35 mouse cellular contexts compared by ENCODE assay signal in genomic region chr8:82573434-82573833, GRCm38 (mm10).
"Had no signal": no experiment of that assay in that cellular context is flagged by ENCODE, and none has a peak within 500 bp of the region (broad histone marks: within the 10 kb centered on the region; RNA-seq: fewer than 3 reads in every experiment).

No protein-coding gene starts in this region.

- H3K27me3 ChIP-seq: heart, embryonic 12.5 days; heart, embryonic 13.5 days; heart, embryonic 15.5 days; hindbrain, embryonic 12.5 days; hindbrain, embryonic 13.5 days; hindbrain, embryonic 15.5 days; intestine, embryonic 15.5 days; kidney, embryonic 15.5 days had no signal

- H3K4me1 ChIP-seq: heart, embryonic 10.5 days; heart, embryonic 12.5 days; heart, embryonic 13.5 days; heart, embryonic 15.5 days; hindbrain, embryonic 10.5 days; hindbrain, embryonic 12.5 days; hindbrain, embryonic 13.5 days; hindbrain, embryonic 15.5 days; intestine, embryonic 15.5 days; kidney, embryonic 15.5 days had no signal

- H3K36me3 ChIP-seq: heart, embryonic 10.5 days; heart, embryonic 12.5 days; heart, embryonic 13.5 days; heart, embryonic 15.5 days; hindbrain, embryonic 10.5 days; hindbrain, embryonic 12.5 days; hindbrain, embryonic 13.5 days; hindbrain, embryonic 15.5 days; intestine, embryonic 15.5 days; kidney, embryonic 15.5 days had no signal

- H3K27ac ChIP-seq: heart, embryonic 10.5 days; heart, embryonic 13.5 days; heart, embryonic 15.5 days; hindbrain, embryonic 10.5 days; hindbrain, embryonic 12.5 days; hindbrain, embryonic 13.5 days; hindbrain, embryonic 14.5 days; hindbrain, embryonic 15.5 days; hindbrain, postnatal 0 days; intestine, embryonic 15.5 days; kidney, embryonic 15.5 days; kidney, postnatal 0 days; layer of hippocampus, adult 2 months had no signal

- DNase-seq: heart, postnatal 10 days; heart, postnatal 14 days; heart, postnatal 36 days; heart, postnatal 4 days; kidney, adult 11 months; kidney, adult 18-20 months; kidney, adult 2 months; kidney, adult 8-10 months; kidney, adult 9 months; kidney, postnatal 10 days; kidney, postnatal 14 days; kidney, postnatal 25 days; kidney, postnatal 36 days; kidney, postnatal 4 days; layer of hippocampus, adult 9-11 months; layer of hippocampus, postnatal 36 days had no signal

- H3K9me3 ChIP-seq: heart, embryonic 10.5 days; heart, embryonic 12.5 days; heart, embryonic 13.5 days; heart, embryonic 15.5 days; hindbrain, embryonic 10.5 days; hindbrain, embryonic 12.5 days; hindbrain, embryonic 13.5 days; hindbrain, embryonic 15.5 days; intestine, embryonic 15.5 days; kidney, embryonic 15.5 days had no signal

- ATAC-seq: hindbrain, embryonic 16.5 days; hindbrain, postnatal 0 days; inflammation-experienced regulatory T-cells, adult 6 months; intestine, embryonic 15.5 days; intestine, embryonic 16.5 days; intestine, postnatal 0 days had no signal

- H3K4me3 ChIP-seq: heart, embryonic 10.5 days; heart, embryonic 12.5 days; heart, embryonic 13.5 days; heart, embryonic 15.5 days; hindbrain, embryonic 10.5 days; hindbrain, embryonic 12.5 days; hindbrain, embryonic 13.5 days; hindbrain, embryonic 15.5 days; intestine, embryonic 15.5 days; kidney, embryonic 15.5 days; layer of hippocampus, adult 2 months had no signal

- H3K4me2 ChIP-seq: heart, embryonic 11.5 days; heart, embryonic 12.5 days; heart, embryonic 13.5 days; heart, embryonic 15.5 days; hindbrain, embryonic 12.5 days; hindbrain, embryonic 13.5 days; hindbrain, embryonic 14.5 days; hindbrain, embryonic 15.5 days; intestine, embryonic 15.5 days; kidney, embryonic 15.5 days had no signal

- H3K9ac ChIP-seq: heart, embryonic 12.5 days; heart, embryonic 13.5 days; heart, embryonic 15.5 days; hindbrain, embryonic 12.5 days; hindbrain, embryonic 13.5 days; hindbrain, embryonic 14.5 days; hindbrain, embryonic 15.5 days; intestine, embryonic 15.5 days; kidney, embryonic 15.5 days had no signal
